Comparison of ENCODE assay signal across 12 mouse cellular contexts in genomic region chr13:25150154-25150781, GRCm38 (mm10).
DNase-seq lines count a peak whose midpoint lies in the region; ATAC-seq and TF ChIP-seq lines count a peak whose summit lies in the region.
"Had no signal": no experiment of that assay in that cellular context is flagged by ENCODE, and none has a peak within 500 bp of the region (broad histone marks: within the 10 kb centered on the region; RNA-seq: fewer than 3 reads in every experiment).

No protein-coding gene starts in this region.

- DNase-seq in frontal cortex, postnatal 14 days (ENCODE audit: low spot score in 2 of 2) = no peak
- peak; percentile 23 for DNase-seq in left cerebral cortex, postnatal 4 days
- no peak for DNase-seq in left cerebral cortex, postnatal 14 days (ENCODE audit: low spot score in 2 of 2)
- DNase-seq in forebrain, postnatal 0 days = no peak
- DNase-seq in gastrocnemius, adult 2 months = no peak
- DNase-seq in spleen, postnatal 4 days (ENCODE audit: low spot score in 2 of 2) = no peak
- DNase-seq: B cell, adult 2 months; layer of hippocampus, adult 9-11 months had no signal

- TF ChIP-seq CTCF in forebrain, postnatal 0 days (IDR thresholded peaks at IDR 0.05; ENCODE audit: low read depth) = peak; percentile 36; the same call in 1 of the 2 replicates
- no peak for TF ChIP-seq CTCF in gastrocnemius, adult 2 months (IDR thresholded peaks at IDR 0.05)

- no peak overlapping the region for H3K27ac ChIP-seq in forebrain, postnatal 0 days (ENCODE audit: low read depth, low read length)
- H3K27ac ChIP-seq in midbrain, embryonic 16.5 days (ENCODE audit: low read length) = no peak overlapping the region
- H3K27ac ChIP-seq in gastrocnemius, adult 2 months = no peak overlapping the region
- H3K27ac ChIP-seq: embryonic facial prominence, embryonic 12.5 days; liver, embryonic 15.5 days had no signal

- peak overlapping the region; percentile 18 for H3K4me2 ChIP-seq in forebrain, postnatal 0 days (ENCODE audit: low read depth)
- H3K4me2 ChIP-seq in midbrain, embryonic 16.5 days (ENCODE audit: low read length) = peak overlapping the region; percentile 15; the same call in 1 of the 2 replicates
- H3K4me2 ChIP-seq: embryonic facial prominence, embryonic 12.5 days; liver, embryonic 15.5 days had no signal

- H3K9ac ChIP-seq in forebrain, postnatal 0 days = no peak overlapping the region
- H3K9ac ChIP-seq in midbrain, embryonic 16.5 days (ENCODE audit: low read depth, low read length) = no peak overlapping the region
- H3K9ac ChIP-seq: embryonic facial prominence, embryonic 12.5 days; liver, embryonic 15.5 days had no signal

- 17% methylated on average over 17 of the region's 17 CpGs for WGBS in forebrain, postnatal 0 days
- WGBS in midbrain, embryonic 16.5 days = 21% methylated on average over 17 of the region's 17 CpGs

- peaks cover 4% of the 10 kb centered on the region; the same call in 1 of the 2 replicates for H3K4me1 ChIP-seq in forebrain, postnatal 0 days (ENCODE audit: insufficient read depth)
- no peaks in the 10 kb centered on the region for H3K4me1 ChIP-seq in midbrain, embryonic 16.5 days (ENCODE audit: control insufficient read depth, insufficient read depth, low read length)
- H3K4me1 ChIP-seq: embryonic facial prominence, embryonic 12.5 days; liver, embryonic 15.5 days had no signal

- no peak overlapping the region for H3K4me3 ChIP-seq in forebrain, postnatal 0 days (ENCODE audit: low read depth, low read length)
- H3K4me3 ChIP-seq in midbrain, embryonic 16.5 days (ENCODE audit: low read depth, low read length) = no peak overlapping the region
- H3K4me3 ChIP-seq in gastrocnemius, adult 2 months = no peak overlapping the region
- H3K4me3 ChIP-seq: embryonic facial prominence, embryonic 12.5 days; liver, embryonic 15.5 days had no signal

- ATAC-seq in frontal cortex, adult (ENCODE audit: low TSS enrichment) = 0 out of 2 replicates have a peak, but pooled peaks have one; percentile 38
- peak; percentile 34; the same call in 1 of the 2 replicates for ATAC-seq in forebrain, postnatal 0 days
- ATAC-seq in midbrain, embryonic 16.5 days = 0 out of 2 replicates have a peak, but pooled peaks have one; percentile 39

- H3K36me3 ChIP-seq in forebrain, postnatal 0 days (ENCODE audit: insufficient read depth) = no peaks in the 10 kb centered on the region
- H3K36me3 ChIP-seq in midbrain, embryonic 16.5 days (ENCODE audit: control insufficient read depth, insufficient read depth, low read length) = no peaks in the 10 kb centered on the region
- H3K36me3 ChIP-seq: embryonic facial prominence, embryonic 12.5 days; liver, embryonic 15.5 days had no signal

- no peaks in the 10 kb centered on the region for H3K9me3 ChIP-seq in forebrain, postnatal 0 days (ENCODE audit: low read length)
- H3K9me3 ChIP-seq in midbrain, embryonic 16.5 days (replicated peaks; ENCODE audit: control insufficient read depth, low read length, poor library complexity, severe bottlenecking) = no peaks in the 10 kb centered on the region
- H3K9me3 ChIP-seq: embryonic facial prominence, embryonic 12.5 days; liver, embryonic 15.5 days had no signal

- no peaks in the 10 kb centered on the region for H3K27me3 ChIP-seq in forebrain, postnatal 0 days (ENCODE audit: insufficient read depth, low read length)
- H3K27me3 ChIP-seq in midbrain, embryonic 16.5 days (ENCODE audit: control insufficient read depth, insufficient read depth, low read depth, low read length) = no peaks in the 10 kb centered on the region; the same call in 1 of the 2 replicates
- H3K27me3 ChIP-seq: embryonic facial prominence, embryonic 12.5 days; liver, embryonic 15.5 days had no signal

- intact Hi-C loops in left cerebral cortex, postnatal 4 days (cut with DNase I) = no loop called here
- intact Hi-C loops in left cerebral cortex, postnatal 14 days (cut with DNase I) = no loop called here
- intact Hi-C loops in gastrocnemius, adult 2 months (cut with DNase I) = no loop called here
